Mouse (Mus musculus) layer of hippocampus, adult 8-10 months (tissue): ENCODE results near the gene Htr1f. TPM values are rescaled to one million over a fixed set of nuclear protein-coding genes. Genes with fewer than 3 reads are reported as not detected.

Source experiments
- DNase-seq, 2 experiments: peaks; one replicate each; pipeline ENCODE4 v3.0.0; 2022; ENCODE audit warnings: low spot score in 2 of 2
- total RNA-seq, 4 experiments: library from RNA; stranded (reverse); gene quantifications; 2 replicates each; pipeline ENCODE4 v1.2.4; 2022

The Htr1f gene
- total RNA-seq, 4 experiments from 2014 or later = 3.8 to 6.9 (median 4.2) TPM

GRCm38 (mm10) chr16:64973533-64974305 is 131.9 kb downstream of the Htr1f start:
- no peak for DNase-seq

GRCm38 (mm10) chr16:64961690-64962089 is 144.0 kb downstream of the Htr1f start:
- no peak for DNase-seq

GRCm38 (mm10) chr16:64941646-64942195 is 163.9 kb downstream of the Htr1f start:
- DNase-seq = no peak

GRCm38 (mm10) chr16:64934793-64935192 is 170.9 kb downstream of the Htr1f start:
- DNase-seq = no peak

GRCm38 (mm10) chr16:64934011-64934410 is 171.6 kb downstream of the Htr1f start:
- no peak for DNase-seq

- DNase-seq = no peak
Measured at GRCm38 (mm10) chr16:64923500-64923899, 182.2 kb downstream of the Htr1f start.

- no peak for DNase-seq
Measured at GRCm38 (mm10) chr16:64908747-64909146, 196.9 kb downstream of the Htr1f start.

- no peak for DNase-seq
Measured at GRCm38 (mm10) chr16:64907112-64907511, 198.5 kb downstream of the Htr1f start.

GRCm38 (mm10) chr16:64903328-64903727 is 202.3 kb downstream of the Htr1f start:
- DNase-seq = no peak

GRCm38 (mm10) chr16:64899084-64899483 is 206.6 kb downstream of the Htr1f start:
- DNase-seq = no peak

- no peak for DNase-seq
Measured at GRCm38 (mm10) chr16:64889496-64889895, 216.2 kb downstream of the Htr1f start.

- DNase-seq = no peak
Measured at GRCm38 (mm10) chr16:64885547-64885946, 220.1 kb downstream of the Htr1f start.

- DNase-seq = no peak
Measured at GRCm38 (mm10) chr16:64885142-64885541, 220.5 kb downstream of the Htr1f start.

GRCm38 (mm10) chr16:64884420-64884838 is 221.2 kb downstream of the Htr1f start:
- DNase-seq = no peak

GRCm38 (mm10) chr16:64883896-64884295 is 221.8 kb downstream of the Htr1f start:
- DNase-seq = no peak

- DNase-seq = no peak
Measured at GRCm38 (mm10) chr16:64881442-64881841, 224.2 kb downstream of the Htr1f start.

- DNase-seq = no peak
Measured at GRCm38 (mm10) chr16:64880986-64881385, 224.7 kb downstream of the Htr1f start.

- DNase-seq = no peak
Measured at GRCm38 (mm10) chr16:64879735-64880134, 225.9 kb downstream of the Htr1f start.

- DNase-seq = no peak
Measured at GRCm38 (mm10) chr16:64878611-64879132, 227.0 kb downstream of the Htr1f start.

- DNase-seq = no peak
Measured at GRCm38 (mm10) chr16:64877314-64877713, 228.3 kb downstream of the Htr1f start.

GRCm38 (mm10) chr16:64876631-64877265 is 228.9 kb downstream of the Htr1f start:
- DNase-seq = no peak

GRCm38 (mm10) chr16:64875822-64876221 is 229.8 kb downstream of the Htr1f start:
- no peak for DNase-seq
